Mouse (Mus musculus) ES-E14 (cell line): ENCODE measurements around the gene Mettl21a. TPM values are rescaled to one million over a fixed set of nuclear protein-coding genes. Genes with fewer than 3 reads are reported as not detected.

Experiments used
- DNase-seq: peaks from one replicate; pipeline ENCODE4 v3.0.0-alpha.2; 2013; ENCODE audit warnings: low read depth, low spot score
- H3K27ac ChIP-seq: 2 replicates; pipeline ENCODE4 v1.5.1; 2012; ENCODE audit warnings: low read depth, mild to moderate bottlenecking, low read length, moderate library complexity, mixed read lengths; ENCODE audit not compliant: poor library complexity, insufficient read depth, severe bottlenecking
- H3K36me3 ChIP-seq: 2 replicates; pipeline ENCODE4 v1.6.1; 2012; ENCODE audit warnings: mild to moderate bottlenecking, low read length, moderate library complexity, mixed read lengths; ENCODE audit not compliant: control insufficient read depth, poor library complexity, insufficient read depth, severe bottlenecking
- H3K4me1 ChIP-seq, 2 experiments: fragments of 150-350 bp in 1 of 2; sonication (generic) in 1 of 2; 2 replicates each; pipeline ENCODE4 v1.6.1; 2012; ENCODE audit warnings: low read length in 2 of 2, mild to moderate bottlenecking in 1 of 2, mixed read lengths in 1 of 2; ENCODE audit not compliant: control insufficient read depth in 2 of 2, insufficient read depth in 2 of 2, poor library complexity in 1 of 2
- H3K4me3 ChIP-seq, 2 experiments: fragments of 150-350 bp in 1 of 2; sonication (generic) in 1 of 2; 2 replicates each; pipeline ENCODE4 v1.5.1; 2012; ENCODE audit warnings: low read length in 2 of 2, low read depth in 1 of 2, mild to moderate bottlenecking in 1 of 2, mixed read lengths in 1 of 2; ENCODE audit not compliant: insufficient read depth in 1 of 2, poor library complexity in 1 of 2, severe bottlenecking in 1 of 2
- H3K9ac ChIP-seq: 2 replicates; pipeline ENCODE4 v1.6.1; 2012; ENCODE audit warnings: low read depth, mild to moderate bottlenecking, low read length, mixed read lengths; ENCODE audit not compliant: poor library complexity, insufficient read depth, severe bottlenecking
- H3K9me3 ChIP-seq: fragments of 150-350 bp; sonication (generic); 2 replicates; pipeline ENCODE4 v1.6.1; 2012; ENCODE audit warnings: low read depth, mild to moderate bottlenecking, low read length; ENCODE audit not compliant: control insufficient read depth, insufficient read depth
- CHD2 ChIP-seq: IDR thresholded peaks from 2 replicates; pipeline ENCODE4 v1.6.1; 2014; ENCODE audit warnings: mild to moderate bottlenecking, low read depth, low read length, inconsistent platforms
- HCFC1 ChIP-seq: IDR thresholded peaks from 2 replicates; pipeline ENCODE4 v1.6.1; 2012; ENCODE audit warnings: low read length, inconsistent platforms, borderline replicate concordance; ENCODE audit not compliant: insufficient read depth
- MAFK ChIP-seq: IDR thresholded peaks from 2 replicates; pipeline ENCODE4 v1.6.1; 2014; ENCODE audit warnings: mild to moderate bottlenecking, low read depth, low read length, inconsistent platforms; ENCODE audit not compliant: insufficient read depth
- ZC3H11A ChIP-seq: IDR thresholded peaks from 2 replicates; pipeline ENCODE4 v1.6.1; 2012; ENCODE audit warnings: low read depth, mild to moderate bottlenecking, inconsistent platforms, low read length, borderline replicate concordance
- ZNF384 ChIP-seq: IDR thresholded peaks from 2 replicates; pipeline ENCODE4 v1.6.1; 2012; ENCODE audit warnings: low read depth, low read length, inconsistent platforms
- in situ Hi-C, 2 experiments: fragments of 600-800 bp; cut with MboI; formaldehyde crosslinking; loops; one replicate each; pipeline ENCODE4 v1.15.1; 2025; ENCODE audit warnings: low sequenced_read_pairs in 2 of 2, inconsistent platforms in 1 of 2; ENCODE audit not compliant: unreplicated experiment in 2 of 2
- total RNA-seq: library from RNA; depleted of rRNA; stranded (reverse); fragments of 300-350 nt; gene quantifications from 2 replicates; pipeline ENCODE4 v1.2.3, GENCODE M21; 2012; rRNA removed

The Mettl21a gene
- total RNA-seq = 18.6 and 25.8 TPM in 2 replicates

DNA sequence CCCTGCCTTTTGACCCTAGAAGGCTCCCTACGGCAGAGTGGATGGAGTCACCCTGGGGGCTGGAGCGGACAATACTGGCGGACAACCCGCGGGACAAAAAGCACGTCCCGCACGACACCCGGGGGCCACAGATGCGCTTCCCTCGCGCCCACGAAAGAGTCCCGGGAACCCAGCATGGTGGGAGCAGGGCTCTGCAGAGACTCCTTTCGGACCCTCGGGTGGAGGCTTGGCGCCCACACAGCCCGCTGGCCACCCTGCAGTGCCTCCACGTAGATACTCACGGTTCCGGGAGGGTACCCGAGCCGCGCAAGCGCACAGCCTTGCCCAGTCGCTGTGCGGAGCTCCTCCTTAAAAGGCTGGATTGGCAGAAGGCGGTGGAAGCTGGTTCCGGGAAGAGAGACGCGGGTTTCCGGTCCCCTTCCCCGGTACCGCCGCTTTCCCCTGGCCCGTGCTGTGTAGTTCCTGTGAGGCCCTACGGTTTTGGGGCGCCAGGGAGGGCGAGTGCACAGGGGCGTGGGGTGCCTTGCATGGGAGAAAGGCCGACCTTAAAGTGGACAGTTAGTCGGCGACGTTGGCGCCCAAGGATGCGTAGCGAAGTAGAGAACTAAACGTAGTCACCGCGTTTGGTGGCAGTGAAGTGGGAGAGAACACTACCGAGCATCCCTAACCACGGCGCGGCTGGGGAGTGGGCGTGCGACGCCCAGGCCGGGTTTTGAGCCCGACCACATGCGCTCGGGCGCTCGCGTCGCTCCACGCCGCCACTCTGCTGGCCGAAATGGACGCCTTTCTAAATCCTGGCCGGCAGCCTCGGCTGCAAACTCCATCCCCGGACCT, at the start of gene Mettl21a:
Mettl21a (minus strand) TSS at position 362 of the 834 bp plus-strand sequence.
- H3K27ac ChIP-seq = peak within 1 kb of the TSS; percentile 64
- H3K4me3 ChIP-seq = peak within 1 kb of the TSS; percentile 94 to 95
- TF ChIP-seq ZC3H11A (no peak), HCFC1 (peak; percentile 42; the same call in 1 of the 2 replicates)
- H3K9me3 ChIP-seq = no peaks in the 10 kb centered on the region
- H3K4me1 ChIP-seq = peaks cover 0 to 2% of the 10 kb centered on the region in 2 experiments; a peak in 1 of 4 replicates
- in situ Hi-C loops = no loop called here
- peak within 1 kb of the TSS; percentile 92 for H3K9ac ChIP-seq
- DNase-seq = peak; percentile 74
- no peaks in the 10 kb centered on the region; the same call in 1 of the 2 replicates for H3K36me3 ChIP-seq

DNA sequence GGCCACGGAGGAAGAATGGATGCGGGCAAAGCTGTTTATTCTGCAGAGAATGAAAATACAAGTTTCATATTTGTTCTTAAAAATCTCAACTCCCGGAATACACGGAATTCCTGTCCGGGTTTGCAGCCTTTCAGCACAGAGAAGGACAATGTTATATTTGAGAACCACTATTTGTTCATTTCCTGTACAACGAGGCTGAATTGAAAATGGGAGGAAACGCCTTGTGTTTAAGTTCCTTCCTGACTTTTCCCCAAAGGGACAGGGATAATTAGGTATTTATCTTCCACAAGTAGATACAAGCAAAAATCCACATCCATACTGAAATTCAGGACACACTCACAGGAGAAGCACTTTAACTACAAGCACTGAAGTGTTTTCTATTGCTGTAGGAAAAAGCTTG, 41.8 kb upstream of the Mettl21a start:
- Histone ChIP-seq H3K4me1 (no peaks in the 10 kb centered on the region; a peak in 1 of 4 replicates), H3K27ac (no peak overlapping the region), H3K4me3 (no peak overlapping the region), H3K9ac (no peak overlapping the region), H3K9me3 (no peaks in the 10 kb centered on the region), H3K36me3 (no peaks in the 10 kb centered on the region)
- in situ Hi-C loops = no loop called here
- no peak for TF ChIP-seq ZNF384
- TF ChIP-seq CHD2 = no peak
- TF ChIP-seq HCFC1 = no peak
- TF ChIP-seq MAFK = no peak
- no peak for TF ChIP-seq ZC3H11A
- DNase-seq = no peak

DNA sequence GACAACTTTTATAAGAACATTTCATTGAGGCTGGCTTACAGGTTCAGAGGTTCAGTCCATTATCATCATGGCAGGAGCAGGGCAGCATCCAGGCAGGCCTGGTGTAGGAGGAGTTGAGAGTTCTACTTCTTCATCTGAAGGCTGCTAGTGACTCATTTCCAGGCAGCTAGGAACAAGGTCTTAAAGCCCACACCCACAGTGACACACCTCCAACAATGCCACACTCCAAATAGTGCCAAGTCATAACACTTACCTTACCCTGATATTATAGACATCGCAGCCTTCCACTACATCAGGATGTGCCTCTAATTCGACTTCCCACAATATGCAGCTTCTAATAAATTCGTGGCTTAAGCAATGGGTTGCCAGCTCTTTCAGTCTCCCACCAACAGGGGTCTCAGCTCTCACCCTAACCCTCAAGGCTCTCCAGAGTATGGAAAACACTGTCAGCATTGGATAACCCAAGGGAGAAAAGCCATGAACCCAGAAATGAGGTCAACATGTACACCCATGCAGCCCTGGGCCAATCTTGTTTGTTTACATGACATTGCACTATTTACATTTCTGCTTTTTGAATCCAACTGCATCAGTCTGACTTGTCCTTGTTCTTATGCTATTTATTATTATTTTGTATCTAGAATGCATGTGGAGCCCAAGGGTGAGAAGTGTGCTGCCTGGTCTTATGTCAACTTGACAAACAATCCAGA, 39.5 kb upstream of the Mettl21a start:
- Histone ChIP-seq H3K36me3 (no peaks in the 10 kb centered on the region), H3K9ac (no peak overlapping the region), H3K27ac (no peak overlapping the region), H3K4me1 (no peaks in the 10 kb centered on the region; a peak in 1 of 4 replicates), H3K9me3 (no peaks in the 10 kb centered on the region), H3K4me3 (no peak overlapping the region)
- in situ Hi-C loops = no loop called here
- TF ChIP-seq ZC3H11A (no peak), CHD2 (no peak), MAFK (no peak), HCFC1 (no peak), ZNF384 (no peak)
- DNase-seq = no peak

DNA sequence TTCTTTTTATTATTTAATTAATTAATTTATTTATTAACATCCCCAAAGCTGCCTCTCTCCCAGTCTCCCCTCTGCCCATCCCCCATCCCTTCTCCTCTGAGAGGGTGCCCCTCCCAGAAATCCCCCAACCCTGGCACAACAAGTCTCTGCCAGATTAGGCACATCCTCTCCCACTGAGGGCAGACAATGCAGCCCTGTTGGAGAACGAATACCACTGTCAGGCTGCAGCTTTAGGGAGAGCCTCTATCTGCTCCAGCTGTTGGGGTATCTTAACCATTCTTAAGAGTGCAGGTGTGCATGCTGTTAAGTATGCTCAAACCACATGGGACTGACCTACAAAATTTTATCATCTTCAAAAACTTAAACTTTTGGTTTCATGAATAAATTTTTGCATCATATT, 38.4 kb upstream of the Mettl21a start:
- Histone ChIP-seq H3K4me3 (no peak overlapping the region), H3K9ac (no peak overlapping the region), H3K4me1 (no peaks in the 10 kb centered on the region; a peak in 1 of 4 replicates), H3K27ac (no peak overlapping the region), H3K36me3 (no peaks in the 10 kb centered on the region), H3K9me3 (no peaks in the 10 kb centered on the region)
- TF ChIP-seq ZNF384 = peak; percentile 88
- no peak for TF ChIP-seq ZC3H11A
- no peak for DNase-seq
- in situ Hi-C loops = no loop called here
